Mouse (Mus musculus): ENCODE results near the gene Gm19402. TPM values are rescaled to one million over a fixed set of nuclear protein-coding genes. Genes with fewer than 3 reads are reported as not detected.

Gm19402 gene
- not detected for polyA plus RNA-seq (2014; fragmentation: Illumina TruSeq; extraction: RNeasy Lipid Tissue Mini Kit (QIAGEN cat#74804))

DNA sequence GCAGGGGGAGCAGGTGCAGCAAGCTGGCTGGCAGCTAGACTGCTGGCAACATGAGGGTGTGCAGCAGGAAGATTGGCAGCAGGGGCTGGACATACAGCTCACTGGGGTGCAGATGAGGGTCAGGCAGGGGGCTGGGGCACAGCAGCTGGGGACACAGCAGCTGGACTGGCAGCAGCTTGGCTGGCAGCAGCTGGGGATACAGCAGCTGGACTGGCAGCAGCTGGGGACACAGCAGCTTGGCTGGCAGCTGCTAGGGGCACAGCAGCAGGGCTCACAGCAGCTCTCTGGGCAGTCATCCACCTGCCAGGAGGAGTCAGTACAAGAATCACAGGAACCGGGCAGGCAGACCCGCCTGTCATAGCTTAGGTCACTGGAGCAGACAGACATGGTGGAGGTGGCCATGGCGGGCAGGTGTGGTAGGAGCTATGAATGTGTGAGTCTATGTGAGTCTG is at the start of gene Gm19402:
Gene Gm19402 (minus strand): TSS at position 402 of the 452 bp plus-strand sequence.

DNA sequence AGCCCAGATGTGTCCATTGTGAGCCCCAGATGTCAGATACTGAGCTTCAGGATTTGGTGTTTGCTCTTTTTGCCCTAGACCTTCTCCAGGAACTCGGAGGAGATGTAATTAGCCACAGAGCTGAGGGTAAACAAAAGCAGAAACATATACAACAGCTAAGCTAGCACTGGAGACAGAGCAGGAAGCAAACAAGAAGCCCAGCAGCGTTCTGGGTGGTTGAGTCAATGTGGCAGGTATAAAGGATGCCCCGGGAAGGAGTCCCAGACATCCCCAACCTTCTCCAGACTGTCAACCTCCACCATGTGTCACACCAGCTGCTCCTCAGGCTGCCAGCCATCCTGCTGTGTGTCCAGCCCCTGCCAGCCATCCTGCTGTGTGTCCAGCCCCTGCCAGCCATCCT is 35.6 kb upstream of the Gm19402 start, which contains the start of gene Gm10100:
Gene Gm10100 (plus strand): TSS at position 301 of the 400 bp plus-strand sequence.

DNA sequence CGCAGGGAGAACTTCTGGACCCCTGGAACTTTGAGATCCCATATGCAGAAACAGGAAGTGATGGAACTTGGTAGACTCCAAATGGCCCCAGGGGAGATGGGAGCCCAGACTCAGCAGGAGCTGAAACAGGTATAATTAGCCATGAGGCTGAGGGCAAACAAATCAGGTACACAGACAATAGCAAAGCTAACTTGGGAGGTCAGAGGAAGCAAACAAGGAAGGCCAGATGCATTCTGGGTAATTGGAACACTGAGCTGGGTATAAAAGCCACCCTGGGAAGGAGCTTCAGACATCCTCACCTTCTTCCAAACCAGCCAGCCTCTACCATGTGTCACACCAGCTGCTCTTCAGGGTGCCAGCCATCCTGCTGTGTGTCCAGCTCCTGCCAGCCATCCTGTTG is 29.7 kb upstream of the Gm19402 start, which contains the start of gene Krtap12-1:
Gene Krtap12-1 (plus strand): TSS at position 301 of the 400 bp plus-strand sequence.

DNA sequence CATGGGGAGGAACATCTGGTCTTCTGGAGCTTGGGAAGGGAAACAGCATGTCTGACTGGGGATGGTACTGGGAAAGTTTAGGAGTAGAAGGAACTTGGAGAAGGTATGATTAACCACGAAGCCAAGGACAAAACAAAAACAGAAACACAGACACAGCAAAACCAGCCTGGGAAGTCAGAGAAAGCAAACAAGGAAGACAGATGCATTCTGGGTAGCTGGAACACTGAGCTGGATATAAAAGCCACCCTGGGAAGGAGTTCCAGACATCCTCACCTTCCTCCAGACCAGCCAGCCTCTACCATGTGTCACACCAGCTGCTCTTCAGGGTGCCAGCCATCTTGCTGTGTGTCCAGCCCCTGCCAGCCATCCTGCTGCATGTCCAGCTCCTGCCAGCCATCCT is 24.9 kb upstream of the Gm19402 start, which contains the start of gene Gm10142:
Gene Gm10142 (plus strand): TSS at position 301 of the 400 bp plus-strand sequence.

DNA sequence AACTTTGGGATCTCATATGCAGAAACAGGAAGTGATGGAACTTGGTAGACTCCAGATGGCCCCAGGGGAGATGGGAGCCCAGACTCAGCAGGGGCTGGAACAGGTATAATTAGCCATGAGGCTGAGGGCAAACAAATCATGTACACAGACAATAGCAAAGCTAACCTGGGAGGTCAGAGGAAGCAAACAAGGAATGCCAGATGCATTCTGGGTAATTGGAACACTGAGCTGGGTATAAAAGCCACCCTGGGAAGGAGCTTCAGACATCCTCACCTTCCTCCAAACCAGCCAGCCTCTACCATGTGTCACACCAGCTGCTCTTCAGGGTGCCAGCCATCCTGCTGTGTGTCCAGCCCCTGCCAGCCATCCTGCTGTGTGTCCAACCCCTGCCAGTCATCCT is 20.6 kb upstream of the Gm19402 start, which contains the start of gene Gm10024:
Gene Gm10024 (plus strand): TSS at position 301 of the 400 bp plus-strand sequence.

DNA sequence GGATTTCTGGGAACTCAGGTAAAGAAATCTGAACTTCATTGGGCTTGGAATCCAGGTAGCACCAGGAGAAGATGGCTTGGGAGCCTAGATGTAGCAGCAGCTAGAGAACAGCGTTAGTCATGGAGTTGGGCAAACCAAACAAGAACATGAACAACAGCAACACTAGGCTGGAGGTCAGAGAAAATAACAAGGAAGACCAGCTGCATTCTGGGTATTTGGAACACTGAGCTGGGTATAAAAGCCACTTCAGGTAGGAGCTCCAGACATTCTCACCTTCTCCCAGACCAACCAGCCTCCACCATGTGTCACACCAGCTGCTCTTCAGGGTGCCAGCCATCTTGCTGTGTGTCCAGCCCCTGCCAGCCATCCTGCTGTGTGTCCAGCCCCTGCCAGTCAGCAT is 15.8 kb upstream of the Gm19402 start, which contains the start of gene Gm10272:
Gene Gm10272 (plus strand): TSS at position 301 of the 400 bp plus-strand sequence.

DNA sequence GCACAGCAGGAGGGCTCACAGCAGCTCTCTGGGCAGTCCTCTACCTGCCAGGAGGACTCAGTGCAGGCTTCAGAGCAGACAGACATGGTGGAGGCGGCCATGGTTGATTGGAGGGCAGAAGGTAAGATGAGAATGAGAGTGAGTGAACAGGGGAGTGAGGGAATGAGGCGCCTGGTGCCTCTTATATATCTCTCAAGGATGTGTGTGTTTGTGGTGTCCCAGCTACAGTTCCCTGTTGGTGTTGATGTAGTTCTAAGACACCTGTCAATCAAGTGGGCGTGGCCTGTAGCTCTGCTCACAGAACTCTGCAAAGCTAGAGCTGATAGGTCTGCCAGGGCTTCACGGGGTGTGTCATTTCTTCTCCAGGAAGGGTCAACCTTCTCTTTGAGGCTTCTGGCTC is 6.6 kb upstream of the Gm19402 start, which contains the start of gene Gm9508:
Gene Gm9508 (minus strand): TSS at position 101 of the 400 bp plus-strand sequence.

DNA sequence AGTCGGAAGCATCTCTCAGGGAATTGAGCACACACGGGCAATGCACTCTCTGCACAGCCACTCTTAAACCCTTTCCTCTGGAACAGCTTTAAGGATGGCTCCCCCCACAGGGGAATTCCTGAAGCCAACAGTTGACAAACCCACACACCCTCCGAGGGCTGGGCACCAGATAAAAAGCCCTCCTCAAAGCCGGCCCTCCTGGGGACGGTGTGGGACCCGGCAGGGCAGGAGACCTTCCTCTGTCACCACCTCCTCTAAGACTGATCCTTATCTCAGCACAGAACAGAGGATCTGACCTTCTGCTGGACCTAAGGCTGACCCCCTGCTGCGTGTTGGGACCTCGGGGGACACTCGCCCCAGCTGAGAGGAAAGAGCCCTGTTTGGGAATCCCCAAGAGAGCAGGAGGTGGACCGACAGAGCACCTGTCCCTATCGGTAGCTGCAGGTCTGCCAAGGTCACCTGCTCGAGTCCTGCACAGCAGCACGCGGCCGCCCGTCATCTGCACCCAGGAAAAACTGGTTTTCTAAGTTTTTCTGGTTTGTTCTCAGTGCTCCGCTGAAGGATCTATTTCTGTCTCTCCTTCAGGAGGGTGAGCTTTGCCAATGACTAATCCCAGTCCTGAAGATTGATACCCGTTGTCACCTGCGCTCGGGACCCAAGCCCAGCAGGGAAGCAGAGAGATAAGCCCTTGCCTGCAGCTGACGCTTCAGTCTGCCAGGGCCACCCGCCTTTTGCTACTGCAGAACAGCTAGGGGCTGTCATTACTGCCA is 4.5 kb downstream of the Gm19402 start, which contains the start of gene Tspear:
Gene Tspear (plus strand): TSS at position 675 of the 770 bp plus-strand sequence.

Other genes with a start within 250 kb of the Gm19402 start
- 0.68 TPM for gene Fam207a, start 175.0 kb downstream of the Gm19402 start, polyA plus RNA-seq (2014; fragmentation: Illumina TruSeq; extraction: RNeasy Lipid Tissue Mini Kit (QIAGEN cat#74804))
- gene Itgb2, start 160.5 kb downstream of the Gm19402 start, polyA plus RNA-seq (2014; fragmentation: Illumina TruSeq; extraction: RNeasy Lipid Tissue Mini Kit (QIAGEN cat#74804)) = 3.1 TPM
- 132 TPM for gene Pttg1ip, start 109.0 kb downstream of the Gm19402 start, polyA plus RNA-seq (2014; fragmentation: Illumina TruSeq; extraction: RNeasy Lipid Tissue Mini Kit (QIAGEN cat#74804))
- 91.3 TPM for gene Sumo3, start 84.7 kb downstream of the Gm19402 start, polyA plus RNA-seq (2014; fragmentation: Illumina TruSeq; extraction: RNeasy Lipid Tissue Mini Kit (QIAGEN cat#74804))
- 1.9 TPM for gene Gm49325, start 84.6 kb downstream of the Gm19402 start, polyA plus RNA-seq (2014; fragmentation: Illumina TruSeq; extraction: RNeasy Lipid Tissue Mini Kit (QIAGEN cat#74804))
- gene Ube2g2, start 68.5 kb downstream of the Gm19402 start, polyA plus RNA-seq (2014; fragmentation: Illumina TruSeq; extraction: RNeasy Lipid Tissue Mini Kit (QIAGEN cat#74804)) = 6.0 TPM
- not detected for gene Tspear, start 4.2 kb downstream of the Gm19402 start, polyA plus RNA-seq (2014; fragmentation: Illumina TruSeq; extraction: RNeasy Lipid Tissue Mini Kit (QIAGEN cat#74804))
- gene Gm9508, start 6.5 kb upstream of the Gm19402 start, polyA plus RNA-seq (2014; fragmentation: Illumina TruSeq; extraction: RNeasy Lipid Tissue Mini Kit (QIAGEN cat#74804)) = not detected
- gene Gm10272, start 15.9 kb upstream of the Gm19402 start, polyA plus RNA-seq (2014; fragmentation: Illumina TruSeq; extraction: RNeasy Lipid Tissue Mini Kit (QIAGEN cat#74804)) = not detected
- not detected for gene Gm10024, start 20.7 kb upstream of the Gm19402 start, polyA plus RNA-seq (2014; fragmentation: Illumina TruSeq; extraction: RNeasy Lipid Tissue Mini Kit (QIAGEN cat#74804))
- not detected for gene Gm10142, start 25.1 kb upstream of the Gm19402 start, polyA plus RNA-seq (2014; fragmentation: Illumina TruSeq; extraction: RNeasy Lipid Tissue Mini Kit (QIAGEN cat#74804))
- not detected for gene Krtap12-1, start 29.8 kb upstream of the Gm19402 start, polyA plus RNA-seq (2014; fragmentation: Illumina TruSeq; extraction: RNeasy Lipid Tissue Mini Kit (QIAGEN cat#74804))
- gene Gm10100, start 35.7 kb upstream of the Gm19402 start, polyA plus RNA-seq (2014; fragmentation: Illumina TruSeq; extraction: RNeasy Lipid Tissue Mini Kit (QIAGEN cat#74804)) = not detected
- not detected for gene Gm18596, start 51.9 kb upstream of the Gm19402 start, polyA plus RNA-seq (2014; fragmentation: Illumina TruSeq; extraction: RNeasy Lipid Tissue Mini Kit (QIAGEN cat#74804))
- gene Gm9736, start 60.6 kb upstream of the Gm19402 start, polyA plus RNA-seq (2014; fragmentation: Illumina TruSeq; extraction: RNeasy Lipid Tissue Mini Kit (QIAGEN cat#74804)) = not detected
- not detected for gene Gm3233, start 68.9 kb upstream of the Gm19402 start, polyA plus RNA-seq (2014; fragmentation: Illumina TruSeq; extraction: RNeasy Lipid Tissue Mini Kit (QIAGEN cat#74804))
- gene Gm3238, start 80.6 kb upstream of the Gm19402 start, polyA plus RNA-seq (2014; fragmentation: Illumina TruSeq; extraction: RNeasy Lipid Tissue Mini Kit (QIAGEN cat#74804)) = not detected
- gene Gm7138, start 86.2 kb upstream of the Gm19402 start, polyA plus RNA-seq (2014; fragmentation: Illumina TruSeq; extraction: RNeasy Lipid Tissue Mini Kit (QIAGEN cat#74804)) = not detected
- not detected for gene Gm3250, start 91.8 kb upstream of the Gm19402 start, polyA plus RNA-seq (2014; fragmentation: Illumina TruSeq; extraction: RNeasy Lipid Tissue Mini Kit (QIAGEN cat#74804))
- gene Gm7137, start 97.4 kb upstream of the Gm19402 start, polyA plus RNA-seq (2014; fragmentation: Illumina TruSeq; extraction: RNeasy Lipid Tissue Mini Kit (QIAGEN cat#74804)) = not detected
- not detected for gene Gm9639, start 104.3 kb upstream of the Gm19402 start, polyA plus RNA-seq (2014; fragmentation: Illumina TruSeq; extraction: RNeasy Lipid Tissue Mini Kit (QIAGEN cat#74804))
- gene Gm19668, start 108.4 kb upstream of the Gm19402 start, polyA plus RNA-seq (2014; fragmentation: Illumina TruSeq; extraction: RNeasy Lipid Tissue Mini Kit (QIAGEN cat#74804)) = not detected
- gene Gm9507, start 121.1 kb upstream of the Gm19402 start, polyA plus RNA-seq (2014; fragmentation: Illumina TruSeq; extraction: RNeasy Lipid Tissue Mini Kit (QIAGEN cat#74804)) = not detected
- gene Gm2696, start 123.9 kb upstream of the Gm19402 start, polyA plus RNA-seq (2014; fragmentation: Illumina TruSeq; extraction: RNeasy Lipid Tissue Mini Kit (QIAGEN cat#74804)) = not detected
- gene Krtap10-4, start 136.3 kb upstream of the Gm19402 start, polyA plus RNA-seq (2014; fragmentation: Illumina TruSeq; extraction: RNeasy Lipid Tissue Mini Kit (QIAGEN cat#74804)) = not detected
- gene Krtap10-10, start 145.2 kb upstream of the Gm19402 start, polyA plus RNA-seq (2014; fragmentation: Illumina TruSeq; extraction: RNeasy Lipid Tissue Mini Kit (QIAGEN cat#74804)) = not detected
- not detected for gene Gm36176, start 156.0 kb upstream of the Gm19402 start, polyA plus RNA-seq (2014; fragmentation: Illumina TruSeq; extraction: RNeasy Lipid Tissue Mini Kit (QIAGEN cat#74804))
- gene Gm10318, start 162.1 kb upstream of the Gm19402 start, polyA plus RNA-seq (2014; fragmentation: Illumina TruSeq; extraction: RNeasy Lipid Tissue Mini Kit (QIAGEN cat#74804)) = not detected
- not detected for gene Gm3285, start 171.2 kb upstream of the Gm19402 start, polyA plus RNA-seq (2014; fragmentation: Illumina TruSeq; extraction: RNeasy Lipid Tissue Mini Kit (QIAGEN cat#74804))
- gene Lrrc3, start 211.8 kb upstream of the Gm19402 start, polyA plus RNA-seq (2014; fragmentation: Illumina TruSeq; extraction: RNeasy Lipid Tissue Mini Kit (QIAGEN cat#74804)) = 0.71 TPM

Data from ovary, adult 10 weeks (tissue).